Mouse (Mus musculus) neural tube, embryonic 15.5 days (tissue): Measurements from ENCODE around the gene Bpifb1. TPM values are rescaled to one million over a fixed set of nuclear protein-coding genes. Genes with fewer than 3 reads are reported as not detected.
"Not testable (repeated sequence)": the region's sequence is repeated elsewhere in the genome, so short reads cannot be mapped to it uniquely, and the experiment has no call there.

Source experiments
- ATAC-seq: fragments of 200-750 bp; cut with Nextera tagmentation; 2 replicates; pipeline ENCODE4 v1.8.0; 2017; ENCODE audit warnings: mild to moderate bottlenecking, moderate TSS enrichment, moderate library complexity; ENCODE audit not compliant: low FRiP score
- H3K27ac ChIP-seq: fragments of 300-500 bp; sonication (generic); replicated peaks from 2 replicates; pipeline ENCODE4 v1.5.1; 2015; ENCODE audit warnings: mild to moderate bottlenecking, inconsistent platforms
- H3K27me3 ChIP-seq: fragments of 300-500 bp; sonication (generic); replicated peaks from 2 replicates; pipeline ENCODE4 v1.6.1; 2015; ENCODE audit warnings: inconsistent platforms
- H3K36me3 ChIP-seq: fragments of 300-500 bp; sonication (generic); 2 replicates; pipeline ENCODE4 v1.6.1; 2015; ENCODE audit warnings: inconsistent platforms
- H3K4me1 ChIP-seq: fragments of 300-500 bp; sonication (generic); 2 replicates; pipeline ENCODE4 v1.6.1; 2015; ENCODE audit warnings: inconsistent platforms
- H3K4me2 ChIP-seq: fragments of 300-500 bp; sonication (generic); 2 replicates; pipeline ENCODE4 v1.6.1; 2015; ENCODE audit warnings: inconsistent platforms, mild to moderate bottlenecking, moderate library complexity
- H3K4me3 ChIP-seq: fragments of 300-500 bp; sonication (generic); replicated peaks from 2 replicates; pipeline ENCODE4 v1.5.1; 2015; ENCODE audit warnings: mild to moderate bottlenecking, inconsistent platforms
- H3K9ac ChIP-seq: fragments of 300-500 bp; sonication (generic); replicated peaks from 2 replicates; pipeline ENCODE4 v1.6.1; 2015; ENCODE audit warnings: mild to moderate bottlenecking, inconsistent platforms
- H3K9me3 ChIP-seq: fragments of 300-500 bp; sonication (generic); replicated peaks from 2 replicates; pipeline ENCODE4 v1.6.1; 2016; ENCODE audit warnings: inconsistent platforms
- WGBS: fragments of 180-500 bp; shearing (Covaris S2); methylation state at CpG from one replicate; pipeline ENCODE4 v1.1.7; 2015; ENCODE audit warnings: mixed read lengths; 5-methylcytosine and 5-hydroxymethylcytosine counted together
- polyA plus RNA-seq: library from polyadenylated mRNA; unstranded; fragments of >200 nt; fragmentation: Nextera tagmentation; extraction: Ambion mirVana; gene quantifications from 2 replicates; pipeline ENCODE4 v1.2.1, GENCODE M21; 2015

Gene Bpifb1
- polyA plus RNA-seq, 1 experiment from 2014 or later = not detected

- H3K27ac ChIP-seq = no peak overlapping the region
Observed at GRCm38 (mm10) chr2:154211881-154212280, 21.3 kb downstream of the Bpifb1 start.

GRCm38 (mm10) chr2:154215191-154215590 is 24.6 kb downstream of the Bpifb1 start:
- Histone ChIP-seq H3K4me2 (no peak overlapping the region), H3K4me1 (peaks cover 5% of the 10 kb centered on the region; the same call in 1 of the 2 replicates), H3K9me3 (no peaks in the 10 kb centered on the region), H3K9ac (no peak overlapping the region), H3K27me3 (no peaks in the 10 kb centered on the region), H3K4me3 (no peak overlapping the region), H3K36me3 (no peaks in the 10 kb centered on the region), H3K27ac (no peak overlapping the region)
- no peak for ATAC-seq
- WGBS = 17% methylated on average over 5 of the region's 5 CpGs

More at GRCm38 (mm10) chr2:154211881-154212280, 21.3 kb downstream of the Bpifb1 start:
- Histone ChIP-seq H3K4me2 (no peak overlapping the region), H3K4me3 (no peak overlapping the region), H3K9me3 (no peaks in the 10 kb centered on the region), H3K9ac (no peak overlapping the region), H3K36me3 (no peaks in the 10 kb centered on the region), H3K4me1 (peaks cover 5% of the 10 kb centered on the region; the same call in 1 of the 2 replicates), H3K27me3 (no peaks in the 10 kb centered on the region)
- no peak for ATAC-seq
- 90% methylated on average over 4 of the region's 4 CpGs for WGBS

DNA sequence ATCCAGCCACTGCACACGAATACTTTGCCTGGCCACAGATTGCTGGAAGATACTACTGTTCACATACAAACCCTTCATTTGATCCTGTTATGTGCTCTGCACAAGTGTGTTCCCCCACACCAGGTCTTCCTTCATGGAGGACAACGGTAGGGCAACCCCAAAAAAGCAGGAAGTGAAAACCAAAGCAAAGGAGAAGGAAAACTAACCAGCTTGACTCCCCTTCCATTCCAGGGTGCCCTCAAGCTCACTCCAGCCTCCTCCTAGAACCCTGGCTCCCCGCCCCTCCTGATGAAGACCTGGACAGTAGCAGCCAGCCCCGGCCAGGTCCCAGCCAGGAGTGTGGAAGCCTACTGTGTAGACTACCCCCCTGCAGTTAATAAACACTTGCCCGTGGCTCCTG is 29.3 kb downstream of the Bpifb1 start:
- no peaks in the 10 kb centered on the region for H3K27me3 ChIP-seq
- 84% methylated on average over 5 of the region's 5 CpGs for WGBS
- no peak overlapping the region for H3K4me3 ChIP-seq
- ATAC-seq = no peak
- no peak overlapping the region for H3K4me2 ChIP-seq
- no peak overlapping the region for H3K9ac ChIP-seq
- no peak overlapping the region for H3K27ac ChIP-seq
- no peaks in the 10 kb centered on the region for H3K36me3 ChIP-seq
- H3K4me1 ChIP-seq = peaks cover 15% of the 10 kb centered on the region
- H3K9me3 ChIP-seq = no peaks in the 10 kb centered on the region

GRCm38 (mm10) chr2:154223265-154223916 is 32.8 kb downstream of the Bpifb1 start, which contains the start of gene Bpifb5:
TSS of gene Bpifb5 (plus strand) at chr2:154223742.
- peak; percentile 84 for ATAC-seq
- peak within 1 kb of the TSS; percentile 40 for H3K4me2 ChIP-seq
- H3K36me3 ChIP-seq = no peaks in the 10 kb centered on the region
- no peaks in the 10 kb centered on the region for H3K27me3 ChIP-seq
- no peak within 1 kb of the TSS for H3K9ac ChIP-seq
- no peaks in the 10 kb centered on the region for H3K9me3 ChIP-seq
- no peak within 1 kb of the TSS for H3K4me3 ChIP-seq
- WGBS = 3% methylated on average over 14 of the region's 14 CpGs
- peak within 1 kb of the TSS; percentile 61 for H3K27ac ChIP-seq
- H3K4me1 ChIP-seq = peaks cover 15% of the 10 kb centered on the region

- Histone ChIP-seq H3K9me3 (no peaks in the 10 kb centered on the region), H3K27ac (peak overlapping the region; percentile 61), H3K4me1 (peaks cover 15% of the 10 kb centered on the region), H3K27me3 (no peaks in the 10 kb centered on the region), H3K36me3 (no peaks in the 10 kb centered on the region), H3K4me3 (no peak overlapping the region), H3K9ac (no peak overlapping the region), H3K4me2 (peak overlapping the region; percentile 40; the same call in 1 of the 2 replicates)
- 8% methylated on average over 2 of the region's 2 CpGs for WGBS
- peak; percentile 46; the same call in 1 of the 2 replicates for ATAC-seq
Observed at GRCm38 (mm10) chr2:154223917-154224273, 33.3 kb downstream of the Bpifb1 start.

DNA sequence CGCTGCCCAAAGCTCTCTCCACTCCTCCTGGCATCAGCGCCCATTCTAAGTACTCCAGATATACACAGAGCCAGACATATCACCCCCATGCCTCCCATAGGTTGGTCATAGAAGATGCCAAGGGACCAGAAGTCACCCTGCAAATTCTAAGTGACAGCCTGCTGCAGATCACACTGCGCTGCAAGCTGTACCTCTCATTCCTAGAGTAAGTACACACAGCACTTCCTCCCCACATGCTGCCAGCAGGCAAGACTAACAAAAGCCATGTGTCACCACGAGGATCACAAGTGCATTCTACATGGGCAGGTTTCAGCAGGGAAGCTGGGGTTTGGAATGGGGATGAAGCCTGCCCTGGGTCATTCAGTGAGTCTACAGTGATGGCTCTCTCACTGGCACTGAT is 36.4 kb downstream of the Bpifb1 start:
- Histone ChIP-seq H3K27ac (no peak overlapping the region), H3K36me3 (no peaks in the 10 kb centered on the region), H3K4me3 (no peak overlapping the region), H3K9me3 (no peaks in the 10 kb centered on the region), H3K9ac (no peak overlapping the region), H3K4me1 (peaks cover 15% of the 10 kb centered on the region), H3K4me2 (no peak overlapping the region), H3K27me3 (no peaks in the 10 kb centered on the region)
- WGBS = 80% methylated on average over 4 of the region's 4 CpGs
- ATAC-seq = no peak

DNA sequence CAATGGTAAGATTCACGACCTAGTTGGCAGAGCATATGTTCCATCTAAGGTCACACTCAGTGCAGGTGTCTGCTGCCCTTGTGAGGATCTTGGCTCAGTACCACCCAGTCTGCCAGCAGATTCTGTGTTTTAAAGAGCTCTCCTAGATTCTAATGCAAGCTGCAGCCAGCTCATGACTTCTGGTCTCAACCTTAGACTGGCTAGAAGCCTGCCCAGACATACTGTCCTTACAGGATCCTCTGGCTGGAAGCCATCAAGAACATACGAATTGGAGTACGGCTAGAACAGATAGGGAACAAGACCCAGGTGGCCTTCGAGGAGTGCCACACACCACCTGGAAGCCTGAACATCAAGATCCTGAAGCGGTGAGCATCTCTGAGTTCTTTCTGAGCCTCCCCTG is 37.2 kb downstream of the Bpifb1 start:
- no peak for ATAC-seq
- Histone ChIP-seq H3K9me3 (no peaks in the 10 kb centered on the region), H3K4me2 (no peak overlapping the region), H3K4me1 (peaks cover 11% of the 10 kb centered on the region), H3K27me3 (no peaks in the 10 kb centered on the region), H3K27ac (no peak overlapping the region), H3K36me3 (no peaks in the 10 kb centered on the region), H3K9ac (no peak overlapping the region), H3K4me3 (no peak overlapping the region)
- WGBS = 90% methylated on average over 5 of the region's 5 CpGs

GRCm38 (mm10) chr2:154233426-154233825 is 42.8 kb downstream of the Bpifb1 start:
- WGBS = 87% methylated on average over 6 of the region's 6 CpGs
- Histone ChIP-seq H3K4me2 (no peak overlapping the region), H3K27me3 (no peaks in the 10 kb centered on the region), H3K9me3 (no peaks in the 10 kb centered on the region), H3K4me1 (no peaks in the 10 kb centered on the region), H3K4me3 (no peak overlapping the region), H3K9ac (no peak overlapping the region), H3K36me3 (no peaks in the 10 kb centered on the region), H3K27ac (no peak overlapping the region)
- no peak for ATAC-seq

- 88% methylated on average over 6 of the region's 6 CpGs for WGBS
- ATAC-seq = no peak
- H3K27me3 ChIP-seq = no peaks in the 10 kb centered on the region
Observed at GRCm38 (mm10) chr2:154240771-154241170, 50.2 kb downstream of the Bpifb1 start.

DNA sequence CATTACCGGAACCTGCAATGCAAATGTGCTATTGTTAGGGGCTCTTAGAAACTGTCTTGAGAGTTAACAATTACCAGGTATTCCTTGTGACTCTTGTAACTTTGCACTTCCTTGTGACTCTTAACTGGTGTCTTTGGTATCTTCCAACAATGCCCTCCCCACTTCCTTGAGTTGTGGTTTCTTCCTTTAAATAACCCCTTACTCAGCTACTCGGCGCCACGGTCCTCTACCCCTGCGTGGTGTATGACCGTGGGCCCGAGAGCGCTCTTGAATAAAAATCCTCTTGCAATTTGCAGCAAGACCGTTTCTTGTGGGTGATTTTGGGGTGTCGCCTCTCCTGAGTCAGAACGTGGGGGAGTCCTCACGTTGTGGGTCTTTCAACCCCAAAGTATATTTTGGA is 52.1 kb downstream of the Bpifb1 start:
- H3K27me3 ChIP-seq, H3K4me1 ChIP-seq, H3K27ac ChIP-seq, H3K4me3 ChIP-seq, H3K9ac ChIP-seq, H3K4me2 ChIP-seq, H3K9me3 ChIP-seq, ATAC-seq, H3K36me3 ChIP-seq: not testable (repeated sequence)
- WGBS = 97% methylated on average over 11 of the region's 12 CpGs

More at GRCm38 (mm10) chr2:154240771-154241170, 50.2 kb downstream of the Bpifb1 start:
- no peak overlapping the region for H3K4me2 ChIP-seq
- no peaks in the 10 kb centered on the region for H3K4me1 ChIP-seq
- no peak overlapping the region for H3K4me3 ChIP-seq
- no peaks in the 10 kb centered on the region for H3K9me3 ChIP-seq
- no peak overlapping the region for H3K9ac ChIP-seq
- H3K36me3 ChIP-seq = no peaks in the 10 kb centered on the region
- no peak overlapping the region for H3K27ac ChIP-seq

GRCm38 (mm10) chr2:154243356-154244036 is 52.9 kb downstream of the Bpifb1 start:
- H3K4me3 ChIP-seq = no peak overlapping the region
- no peak for ATAC-seq
- no peak overlapping the region for H3K9ac ChIP-seq

GRCm38 (mm10) chr2:154245322-154245721 is 54.7 kb downstream of the Bpifb1 start:
- no peak for ATAC-seq
- no peaks in the 10 kb centered on the region for H3K36me3 ChIP-seq
- no peak overlapping the region for H3K27ac ChIP-seq
- H3K9me3 ChIP-seq = no peaks in the 10 kb centered on the region
- no peak overlapping the region for H3K4me2 ChIP-seq
- no peak overlapping the region for H3K4me3 ChIP-seq
- no peaks in the 10 kb centered on the region for H3K27me3 ChIP-seq
- 97% methylated on average over 5 of the region's 5 CpGs for WGBS
- H3K9ac ChIP-seq = no peak overlapping the region
- H3K4me1 ChIP-seq = no peaks in the 10 kb centered on the region

More at GRCm38 (mm10) chr2:154243356-154244036, 52.9 kb downstream of the Bpifb1 start:
- 90% methylated on average over 10 of the region's 10 CpGs for WGBS
- no peaks in the 10 kb centered on the region for H3K4me1 ChIP-seq
- no peaks in the 10 kb centered on the region for H3K9me3 ChIP-seq
- H3K27ac ChIP-seq = no peak overlapping the region
- no peaks in the 10 kb centered on the region for H3K27me3 ChIP-seq
- no peaks in the 10 kb centered on the region for H3K36me3 ChIP-seq
- no peak overlapping the region for H3K4me2 ChIP-seq
